Mouse (Mus musculus) MEL (cell line): Measurements from ENCODE around the gene Tspyl2.
"Not testable (repeated sequence)": the region's sequence is repeated elsewhere in the genome, so short reads cannot be mapped to it uniquely, and the experiment has no call there.

Experiments
- CTCF ChIP-seq, 3 experiments: IDR thresholded peaks in 2 of 3; conservative IDR thresholded peaks in 1 of 3; 2 replicates each; pipeline ENCODE4 v1.5.1; 2011 to 2012; ENCODE audit warnings: low read length in 3 of 3, low read depth in 2 of 3, mild to moderate bottlenecking in 2 of 3, improper control_type of control experiment in 1 of 3, inconsistent platforms in 1 of 3, mixed read lengths in 1 of 3, moderate library complexity in 1 of 3; ENCODE audit not compliant: control insufficient read depth in 1 of 3, insufficient read depth in 1 of 3, poor library complexity in 1 of 3, severe bottlenecking in 1 of 3
- EP300 ChIP-seq, 2 experiments: IDR thresholded peaks; 2 replicates each; pipeline ENCODE4 v1.6.1; 2011; ENCODE audit warnings: improper control_type of control experiment in 2 of 2, low read length in 2 of 2, low read depth in 1 of 2, mild to moderate bottlenecking in 1 of 2
- GABPA ChIP-seq: IDR thresholded peaks from 2 replicates; pipeline ENCODE4 v1.6.1; 2012; ENCODE audit warnings: low read depth, mild to moderate bottlenecking, inconsistent platforms, low read length, improper control_type of control experiment, moderate library complexity
- GATA1 ChIP-seq: IDR thresholded peaks from 2 replicates; pipeline ENCODE4 v1.6.1; 2011; ENCODE audit warnings: low read depth, low read length, improper control_type of control experiment
- KAT2A ChIP-seq: conservative IDR thresholded peaks from 2 replicates; pipeline ENCODE4 v1.6.1; 2012; ENCODE audit warnings: low read depth, low read length, improper control_type of control experiment, inconsistent platforms
- MAFK ChIP-seq: IDR thresholded peaks from 2 replicates; pipeline ENCODE4 v1.6.1; 2011; ENCODE audit warnings: low read depth, mild to moderate bottlenecking, low read length, improper control_type of control experiment, borderline replicate concordance
- MEF2A ChIP-seq: IDR thresholded peaks from 2 replicates; pipeline ENCODE4 v1.6.1; 2014; ENCODE audit warnings: low read depth, mild to moderate bottlenecking, inconsistent platforms, low read length, improper control_type of control experiment; ENCODE audit not compliant: poor library complexity, insufficient replicate concordance, severe bottlenecking; ENCODE audit errors: extremely low read depth
- POLR2A ChIP-seq, 2 experiments: IDR thresholded peaks; 2 replicates each; pipeline ENCODE4 v1.6.1; 2011 to 2012; ENCODE audit warnings: low read length in 2 of 2, mild to moderate bottlenecking in 2 of 2, control low read depth in 1 of 2, improper control_type of control experiment in 1 of 2, low read depth in 1 of 2, moderate library complexity in 1 of 2; ENCODE audit not compliant: control insufficient read depth in 1 of 2, insufficient read depth in 1 of 2, poor library complexity in 1 of 2
- POLR2AphosphoS5 ChIP-seq: IDR thresholded peaks from 2 replicates; pipeline ENCODE4 v1.6.1; 2012; ENCODE audit warnings: low read depth, borderline replicate concordance, mild to moderate bottlenecking, inconsistent platforms, low read length, moderate library complexity, mixed read lengths
- RAD21 ChIP-seq: IDR thresholded peaks from 2 replicates; pipeline ENCODE4 v1.6.1; 2011; ENCODE audit warnings: mild to moderate bottlenecking, low read depth, low read length, improper control_type of control experiment
- TBP ChIP-seq: IDR thresholded peaks from 2 replicates; pipeline ENCODE4 v1.8.0; 2011; ENCODE audit warnings: low read depth, low read length, improper control_type of control experiment
- USF1 ChIP-seq: IDR thresholded peaks from 2 replicates; pipeline ENCODE4 v1.6.1; 2014; ENCODE audit warnings: low read depth, mild to moderate bottlenecking, inconsistent platforms, low read length, improper control_type of control experiment, moderate library complexity

DNA sequence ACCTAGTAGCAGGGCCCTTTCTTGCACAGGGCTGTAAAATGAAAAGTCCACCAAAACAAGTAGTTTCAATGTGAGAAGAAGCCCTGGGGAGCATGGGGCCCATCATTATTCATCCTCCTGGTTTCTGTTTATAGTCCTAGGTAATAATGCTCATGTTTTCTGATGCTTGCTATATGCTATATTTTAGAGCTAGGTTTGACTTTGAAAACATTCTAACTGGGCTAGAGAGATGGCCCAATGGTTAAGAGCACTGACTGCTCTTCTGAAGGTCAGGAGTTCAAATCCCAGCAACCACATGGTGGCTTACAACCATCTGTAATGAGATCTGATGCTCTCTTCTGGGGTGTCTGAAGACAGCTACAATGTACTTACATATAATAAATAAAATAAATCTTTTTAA is 12.8 kb downstream of the Tspyl2 start:
- not testable (repeated sequence) for TF ChIP-seq RAD21; MEF2A; GABPA; EP300 (IDR thresholded peaks at IDR 0.05; ENCODE audit: low read depth in 1 of 2, low read length in 2 of 2); CTCF (IDR thresholded peaks at IDR 0.05 in 2 of 3, conservative IDR thresholded peaks at IDR 0.05 in 1 of 3; ENCODE audit: control insufficient read depth in 1 of 3, insufficient read depth in 1 of 3, low read depth in 2 of 3, low read length in 3 of 3, poor library complexity in 1 of 3, severe bottlenecking in 1 of 3); MAFK; GATA1; POLR2A (IDR thresholded peaks at IDR 0.05; ENCODE audit: control insufficient read depth in 1 of 2, insufficient read depth in 1 of 2, low read depth in 1 of 2, low read length in 2 of 2, poor library complexity in 1 of 2); USF1; KAT2A; POLR2AphosphoS5
- TF ChIP-seq TBP, result peak; percentile 50; the same call in 1 of the 2 replicates
